Mouse (Mus musculus) liver, embryonic 16.5 days (tissue): ENCODE data around the gene Nsd2. TPM values are rescaled to one million over a fixed set of nuclear protein-coding genes. Genes with fewer than 3 reads are reported as not detected.
A peak's percentile ranks its signal among the peaks of the same experiment; 100 is the strongest.

Experiments
- ATAC-seq: fragments of 200-750 bp; cut with Nextera tagmentation; 2 replicates; pipeline ENCODE4 v1.8.0; 2017; ENCODE audit warnings: low read depth, mild to moderate bottlenecking, moderate number of reproducible peaks, moderate library complexity
- H3K27ac ChIP-seq: fragments of 300-500 bp; sonication (generic); 2 replicates; pipeline ENCODE4 v1.5.1; 2014; ENCODE audit warnings: mild to moderate bottlenecking, low read length
- H3K27me3 ChIP-seq: fragments of 300-500 bp; sonication (generic); 2 replicates; pipeline ENCODE4 v1.6.1; 2014; ENCODE audit warnings: low read depth, low read length, mixed read lengths; ENCODE audit not compliant: control insufficient read depth, insufficient read depth
- H3K36me3 ChIP-seq: fragments of 300-500 bp; sonication (generic); 2 replicates; pipeline ENCODE4 v1.6.1; 2014; ENCODE audit warnings: mild to moderate bottlenecking; ENCODE audit not compliant: control insufficient read depth, insufficient read depth
- H3K4me1 ChIP-seq: fragments of 300-500 bp; sonication (generic); 2 replicates; pipeline ENCODE4 v1.6.1; 2014; ENCODE audit warnings: low read depth, low read length, mixed read lengths; ENCODE audit not compliant: control insufficient read depth
- H3K4me2 ChIP-seq: fragments of 300-500 bp; sonication (generic); 2 replicates; pipeline ENCODE4 v1.6.1; 2014; ENCODE audit warnings: low read depth, low read length, mixed read lengths
- H3K4me3 ChIP-seq: fragments of 300-500 bp; sonication (generic); 2 replicates; pipeline ENCODE4 v1.5.1; 2014; ENCODE audit warnings: low read depth, mild to moderate bottlenecking, low read length
- H3K9ac ChIP-seq: fragments of 300-500 bp; sonication (generic); 2 replicates; pipeline ENCODE4 v1.6.1; 2014; ENCODE audit warnings: low read depth, low read length
- H3K9me3 ChIP-seq: fragments of 300-500 bp; sonication (generic); replicated peaks from 2 replicates; pipeline ENCODE4 v1.6.1; 2016; ENCODE audit warnings: low read length; ENCODE audit not compliant: control insufficient read depth
- WGBS: fragments of 180-500 bp; shearing (Covaris S2); extraction: QIAGEN DNeasy Blood & Tissue Kit; methylation state at CpG from one replicate; pipeline ENCODE4 v1.1.7; 2014; ENCODE audit not compliant: insufficient replicate concordance; 5-methylcytosine and 5-hydroxymethylcytosine counted together
- polyA plus RNA-seq: library from polyadenylated mRNA; unstranded; fragments of >200 nt; fragmentation: Nextera tagmentation; extraction: Ambion mirVana; gene quantifications from 2 replicates; pipeline ENCODE4 v1.2.1, GENCODE M21; 2015

Gene Nsd2
- polyA plus RNA-seq, 1 experiment from 2014 or later: 20.2 TPM

- no peak overlapping the region for H3K4me3 ChIP-seq
- no peak for ATAC-seq
- no peak overlapping the region for H3K27ac ChIP-seq
- H3K27me3 ChIP-seq: no peaks in the 10 kb centered on the region
- H3K9ac ChIP-seq: no peak overlapping the region
- peaks cover 28% of the 10 kb centered on the region for H3K4me1 ChIP-seq
- H3K4me2 ChIP-seq: no peak overlapping the region
- WGBS: 44% methylated on average over 6 of the region's 6 CpGs
- no peaks in the 10 kb centered on the region for H3K9me3 ChIP-seq
- no peaks in the 10 kb centered on the region for H3K36me3 ChIP-seq
Observed at GRCm38 (mm10) chr5:33816008-33816725, 4.4 kb upstream of the Nsd2 start.

GRCm38 (mm10) chr5:33818104-33818503 is 2.4 kb upstream of the Nsd2 start:
- H3K36me3 ChIP-seq: no peaks in the 10 kb centered on the region
- H3K4me3 ChIP-seq: no peak overlapping the region
- ATAC-seq: no peak
- H3K27me3 ChIP-seq: no peaks in the 10 kb centered on the region
- no peak overlapping the region for H3K27ac ChIP-seq
- H3K4me2 ChIP-seq: no peak overlapping the region
- peaks cover 37% of the 10 kb centered on the region for H3K4me1 ChIP-seq
- no peaks in the 10 kb centered on the region for H3K9me3 ChIP-seq
- no peak overlapping the region for H3K9ac ChIP-seq
- 71% methylated on average over 5 of the region's 5 CpGs for WGBS

GRCm38 (mm10) chr5:33819141-33819875 is 1.2 kb upstream of the Nsd2 start:
- peak overlapping the region; percentile 100 for H3K4me2 ChIP-seq
- H3K36me3 ChIP-seq: no peaks in the 10 kb centered on the region
- peaks cover 39% of the 10 kb centered on the region for H3K4me1 ChIP-seq
- H3K9ac ChIP-seq: peak overlapping the region; percentile 99
- WGBS: 32% methylated on average over 9 of the region's 9 CpGs
- H3K4me3 ChIP-seq: peak overlapping the region; percentile 100
- H3K27ac ChIP-seq: peak overlapping the region; percentile 93
- ATAC-seq: no peak
- H3K27me3 ChIP-seq: no peaks in the 10 kb centered on the region
- H3K9me3 ChIP-seq: no peaks in the 10 kb centered on the region

GRCm38 (mm10) chr5:33820733-33821621 is 452 bp downstream of the Nsd2 start:
- ATAC-seq: peak; percentile 48
- Histone ChIP-seq H3K9ac (peak overlapping the region; percentile 99), H3K4me3 (peak overlapping the region; percentile 100), H3K36me3 (no peaks in the 10 kb centered on the region; the same call in 1 of the 2 replicates), H3K9me3 (no peaks in the 10 kb centered on the region), H3K4me2 (peak overlapping the region; percentile 100), H3K27me3 (no peaks in the 10 kb centered on the region), H3K4me1 (peaks cover 37% of the 10 kb centered on the region), H3K27ac (peak overlapping the region; percentile 93)
- WGBS: under 1% methylated on average over 85 of the region's 121 CpGs

- Histone ChIP-seq H3K4me1 (peaks cover 27% of the 10 kb centered on the region), H3K9me3 (no peaks in the 10 kb centered on the region), H3K9ac (peak overlapping the region; percentile 99)
Observed at GRCm38 (mm10) chr5:33821901-33822427, 1.4 kb downstream of the Nsd2 start.

GRCm38 (mm10) chr5:33822456-33822855 is 1.9 kb downstream of the Nsd2 start:
- no peak for ATAC-seq
- H3K4me3 ChIP-seq: peak overlapping the region; percentile 100
- H3K27ac ChIP-seq: no peak overlapping the region
- peak overlapping the region; percentile 100 for H3K4me2 ChIP-seq
- H3K9me3 ChIP-seq: no peaks in the 10 kb centered on the region
- H3K4me1 ChIP-seq: peaks cover 25% of the 10 kb centered on the region
- H3K9ac ChIP-seq: peak overlapping the region; percentile 28; the same call in 1 of the 2 replicates
- no peaks in the 10 kb centered on the region; the same call in 1 of the 2 replicates for H3K36me3 ChIP-seq
- no peaks in the 10 kb centered on the region for H3K27me3 ChIP-seq
- WGBS: 34% methylated on average over 3 of the region's 3 CpGs

More at GRCm38 (mm10) chr5:33821901-33822427, 1.4 kb downstream of the Nsd2 start:
- H3K27ac ChIP-seq: no peak overlapping the region
- H3K27me3 ChIP-seq: no peaks in the 10 kb centered on the region
- no peak for ATAC-seq
- H3K4me3 ChIP-seq: peak overlapping the region; percentile 100
- WGBS: 31% methylated on average over 2 of the region's 2 CpGs
- H3K36me3 ChIP-seq: no peaks in the 10 kb centered on the region; the same call in 1 of the 2 replicates
- H3K4me2 ChIP-seq: peak overlapping the region; percentile 100

GRCm38 (mm10) chr5:33826001-33826400 is 5.5 kb downstream of the Nsd2 start:
- Histone ChIP-seq H3K27ac (no peak overlapping the region), H3K27me3 (no peaks in the 10 kb centered on the region), H3K9me3 (no peaks in the 10 kb centered on the region), H3K4me3 (no peak overlapping the region), H3K36me3 (no peaks in the 10 kb centered on the region; the same call in 1 of the 2 replicates), H3K4me1 (peaks cover 11% of the 10 kb centered on the region), H3K9ac (no peak overlapping the region), H3K4me2 (no peak overlapping the region)
- ATAC-seq: no peak

- Histone ChIP-seq H3K27me3 (no peaks in the 10 kb centered on the region), H3K27ac (no peak overlapping the region), H3K4me1 (peaks cover 2% of the 10 kb centered on the region), H3K9ac (no peak overlapping the region), H3K4me2 (no peak overlapping the region), H3K36me3 (no peaks in the 10 kb centered on the region; the same call in 1 of the 2 replicates), H3K4me3 (no peak overlapping the region), H3K9me3 (no peaks in the 10 kb centered on the region)
- no peak for ATAC-seq
- WGBS: 73% methylated on average over 8 of the region's 8 CpGs
Observed at GRCm38 (mm10) chr5:33828107-33828506, 7.6 kb downstream of the Nsd2 start.
